Mouse (Mus musculus): ENCODE measurements around the gene Rnf169.

- TF ChIP-seq CTCF (IDR thresholded peaks at IDR 0.05; ENCODE audit: extremely low read depth, insufficient read length, insufficient replicate concordance, low read depth, low read length) (no peak), POLR2A (IDR thresholded peaks at IDR 0.05; ENCODE audit: low read depth, low read length) (no peak)
These were observed 16.9 kb downstream of the Rnf169 start for GRCm38 (mm10) chr7:99963237-99963860.
